Mouse (Mus musculus) G1E (cell line): ENCODE measurements at regions not wholly inside any gene's neighbourhood (a gene's known extent, or its start where the extent isn't known, plus 50 kb on each side); places are given as distances from the start of the nearest gene placed in this dataset.

Source experiments
- ATAC-seq: 2 replicates; pipeline ENCODE4 v1.8.0; 2016; ENCODE audit warnings: mild to moderate bottlenecking; ENCODE audit not compliant: insufficient number of reproducible peaks, poor library complexity, low FRiP score, severe bottlenecking; ENCODE audit errors: extremely low read depth
- DNase-seq: peaks from one replicate; pipeline ENCODE4 v3.0.0; 2012; ENCODE audit warnings: low spot score
- H3K27me3 ChIP-seq: 2 replicates; pipeline ENCODE4 v1.6.1; 2012; ENCODE audit warnings: mild to moderate bottlenecking, low read length, inconsistent platforms; ENCODE audit not compliant: insufficient read depth
- H3K36me3 ChIP-seq: replicated peaks from 2 replicates; pipeline ENCODE3; 2012; ENCODE audit warnings: mild to moderate bottlenecking, inconsistent platforms
- H3K4me1 ChIP-seq: 2 replicates; pipeline ENCODE4 v1.6.1; 2012; ENCODE audit warnings: low read depth, low read length, inconsistent platforms, mixed read lengths; ENCODE audit not compliant: insufficient read depth
- H3K4me3 ChIP-seq: 2 replicates; pipeline ENCODE4 v1.5.1; 2012; ENCODE audit warnings: low read depth, mild to moderate bottlenecking, inconsistent platforms, low read length, moderate library complexity, mixed read lengths
- H3K9me3 ChIP-seq: replicated peaks from 2 replicates; pipeline ENCODE4 v1.6.1; 2012; ENCODE audit warnings: inconsistent platforms
- CTCF ChIP-seq: IDR thresholded peaks from 2 replicates; pipeline ENCODE4 v1.5.1; 2012; ENCODE audit warnings: low read depth, low read length, inconsistent platforms, mixed read lengths
- GATA1 ChIP-seq: IDR thresholded peaks from 2 replicates; pipeline ENCODE4 v1.6.1; 2012; ENCODE audit warnings: borderline replicate concordance, low read length, inconsistent platforms, mixed read lengths
- GATA2 ChIP-seq: IDR thresholded peaks from 2 replicates; pipeline ENCODE4 v1.6.1; 2012; ENCODE audit warnings: low read depth, low read length, inconsistent platforms, borderline replicate concordance
- POLR2AphosphoS5 ChIP-seq: IDR thresholded peaks from 2 replicates; pipeline ENCODE4 v1.6.1; 2012; ENCODE audit warnings: low read depth, low read length, inconsistent platforms; ENCODE audit not compliant: insufficient replicate concordance
- TAL1 ChIP-seq: conservative IDR thresholded peaks from 2 replicates; pipeline ENCODE4 v1.6.1; 2012; ENCODE audit warnings: low read depth, low read length, inconsistent platforms, mixed read lengths

DNA sequence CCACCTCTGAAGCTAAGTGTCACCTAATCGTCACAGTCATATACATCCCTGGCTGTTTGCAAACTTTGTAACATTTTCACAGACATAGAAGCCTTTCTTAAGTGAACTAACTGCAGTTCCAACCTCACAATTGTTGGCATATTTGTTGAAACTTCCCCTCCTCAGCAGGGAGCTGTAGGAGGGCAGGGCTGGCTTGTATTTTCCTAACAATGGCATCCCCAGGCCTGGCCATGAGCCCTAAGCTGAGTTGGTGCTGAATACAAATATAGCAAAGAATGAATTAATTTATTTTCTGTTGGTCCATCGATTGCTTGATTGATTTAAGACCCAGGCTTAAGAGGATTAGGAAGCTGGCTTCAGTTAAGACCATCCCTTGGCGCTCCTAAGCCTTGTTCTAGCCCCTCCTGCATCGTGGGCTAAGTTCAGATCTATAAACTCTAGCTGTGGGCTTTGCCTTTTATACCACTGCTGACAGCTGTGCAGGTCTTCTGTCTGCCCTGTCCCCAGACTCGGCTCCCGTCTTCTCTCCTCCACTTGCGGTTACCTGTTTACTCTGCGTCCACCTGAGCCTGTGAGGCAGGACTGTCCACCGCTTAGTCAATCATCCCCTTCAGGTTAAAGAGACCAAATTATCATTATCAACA is 269.8 kb downstream of the Hlx start:
- peaks cover 2% of the 10 kb centered on the region; the same call in 1 of the 2 replicates for H3K9me3 ChIP-seq
- ATAC-seq (no peak), DNase-seq (no peak)

DNA sequence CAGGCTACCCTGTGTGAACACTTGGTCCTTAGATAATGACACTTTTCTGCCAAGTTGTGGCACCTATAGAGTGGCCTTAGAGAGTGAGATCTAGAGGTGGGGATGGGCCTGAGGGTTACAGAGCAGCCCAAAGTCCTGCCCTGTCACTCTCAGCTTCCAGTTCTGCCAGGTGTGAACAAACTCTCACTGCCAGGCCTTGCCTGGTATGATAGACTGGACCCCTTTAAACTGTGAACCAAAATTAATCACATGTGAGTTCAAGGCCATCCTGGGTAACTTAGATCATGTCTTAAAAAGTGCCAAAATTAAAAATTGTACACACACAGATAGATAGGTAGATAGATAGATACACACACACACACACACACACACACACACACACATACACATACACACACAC is 271.0 kb downstream of the Hlx start:
- Histone ChIP-seq H3K27me3 (no peaks in the 10 kb centered on the region), H3K9me3 (0 out of 2 replicates have a peak, but pooled peaks cover 2% of the 10 kb centered on the region), H3K36me3 (no peaks in the 10 kb centered on the region), H3K4me1 (no peaks in the 10 kb centered on the region), H3K4me3 (no peak overlapping the region)
- TF ChIP-seq TAL1: no peak
- no peak for TF ChIP-seq GATA1
- TF ChIP-seq POLR2AphosphoS5: no peak
- no peak for TF ChIP-seq CTCF
- TF ChIP-seq GATA2: no peak
- no peak for ATAC-seq
- no peak for DNase-seq

More for the DNA sequence above, 269.8 kb downstream of the Hlx start:
- no peak overlapping the region for H3K4me3 ChIP-seq
- no peaks in the 10 kb centered on the region for H3K27me3 ChIP-seq
- H3K36me3 ChIP-seq: no peaks in the 10 kb centered on the region
- TF ChIP-seq GATA1: no peak
- no peak for TF ChIP-seq CTCF
- TF ChIP-seq GATA2: no peak
- TF ChIP-seq POLR2AphosphoS5: no peak
- no peak for TF ChIP-seq TAL1
- no peaks in the 10 kb centered on the region for H3K4me1 ChIP-seq

DNA sequence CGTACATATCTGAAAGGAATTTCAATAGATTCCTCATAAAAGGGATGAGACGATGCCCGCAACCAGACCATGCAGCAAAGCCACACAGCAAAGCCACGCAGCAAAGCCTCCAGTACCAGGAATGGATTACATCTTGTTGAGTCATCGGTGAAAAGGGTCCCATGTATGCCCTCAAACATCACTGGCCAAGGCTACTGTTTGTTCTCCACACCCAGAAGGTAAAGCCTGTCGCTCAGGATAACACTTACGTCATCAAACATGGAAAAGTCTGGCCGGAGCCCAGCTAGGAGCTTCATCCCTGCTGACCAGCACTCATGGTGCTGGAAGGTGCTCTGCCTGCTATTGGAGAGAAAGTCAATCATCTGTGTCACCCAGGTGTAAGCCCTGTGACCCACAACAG is 275.7 kb downstream of the Hlx start:
- Histone ChIP-seq H3K4me3 (no peak overlapping the region), H3K4me1 (no peaks in the 10 kb centered on the region), H3K9me3 (no peaks in the 10 kb centered on the region), H3K27me3 (no peaks in the 10 kb centered on the region), H3K36me3 (no peaks in the 10 kb centered on the region)
- ATAC-seq (no peak), DNase-seq (no peak)
- TF ChIP-seq CTCF: no peak

DNA sequence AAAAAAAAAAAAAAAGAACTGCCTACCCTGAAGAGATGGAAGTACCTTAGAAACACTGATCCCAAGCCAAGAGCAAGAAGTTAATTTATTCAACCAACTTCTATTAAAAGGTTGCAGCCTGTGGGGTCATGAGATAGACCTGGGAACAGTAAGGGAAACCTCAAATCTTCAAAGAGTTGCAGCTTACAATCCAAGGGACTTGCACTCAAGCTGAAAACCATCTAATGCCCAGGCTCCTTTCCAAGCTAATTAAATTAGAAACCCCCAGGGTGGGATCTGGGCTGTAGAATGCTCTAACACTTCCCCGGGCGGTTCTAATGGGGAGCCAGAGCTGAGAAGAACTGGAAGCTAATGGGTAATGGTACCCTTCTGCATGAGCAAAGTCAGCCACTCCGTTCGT is 278.0 kb downstream of the Hlx start:
- Histone ChIP-seq H3K4me1 (no peaks in the 10 kb centered on the region), H3K27me3 (no peaks in the 10 kb centered on the region), H3K36me3 (no peaks in the 10 kb centered on the region), H3K9me3 (no peaks in the 10 kb centered on the region), H3K4me3 (no peak overlapping the region)
- no peak for TF ChIP-seq GATA1
- TF ChIP-seq POLR2AphosphoS5: no peak
- no peak for TF ChIP-seq TAL1
- no peak for TF ChIP-seq GATA2
- no peak for TF ChIP-seq CTCF
- ATAC-seq (no peak), DNase-seq (no peak)

DNA sequence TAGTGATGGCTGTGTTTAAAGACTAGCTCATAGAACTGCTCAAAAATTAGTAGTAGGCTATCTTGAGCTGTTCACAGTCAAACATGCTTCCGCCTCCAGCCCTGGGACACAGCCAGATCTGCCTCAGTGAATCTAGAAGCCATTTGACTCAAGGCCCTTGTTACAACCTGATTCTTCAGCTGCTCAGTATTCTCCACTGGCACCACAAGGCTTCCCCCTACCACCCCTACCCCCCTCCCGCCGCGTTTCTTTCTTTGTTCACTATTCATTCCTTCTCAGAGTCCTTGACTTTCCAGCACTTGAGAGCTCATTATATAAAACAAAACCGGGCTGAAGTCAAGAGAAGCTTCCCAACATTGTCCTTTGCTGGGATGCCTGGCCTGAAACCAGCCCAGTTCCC is 278.7 kb downstream of the Hlx start:
- DNase-seq: no peak
- Histone ChIP-seq H3K4me3 (no peak overlapping the region), H3K9me3 (no peaks in the 10 kb centered on the region), H3K27me3 (no peaks in the 10 kb centered on the region), H3K4me1 (no peaks in the 10 kb centered on the region), H3K36me3 (no peaks in the 10 kb centered on the region)
- TF ChIP-seq TAL1 (no peak), POLR2AphosphoS5 (no peak), GATA2 (no peak), CTCF (no peak), GATA1 (no peak)
- ATAC-seq: no peak

DNA sequence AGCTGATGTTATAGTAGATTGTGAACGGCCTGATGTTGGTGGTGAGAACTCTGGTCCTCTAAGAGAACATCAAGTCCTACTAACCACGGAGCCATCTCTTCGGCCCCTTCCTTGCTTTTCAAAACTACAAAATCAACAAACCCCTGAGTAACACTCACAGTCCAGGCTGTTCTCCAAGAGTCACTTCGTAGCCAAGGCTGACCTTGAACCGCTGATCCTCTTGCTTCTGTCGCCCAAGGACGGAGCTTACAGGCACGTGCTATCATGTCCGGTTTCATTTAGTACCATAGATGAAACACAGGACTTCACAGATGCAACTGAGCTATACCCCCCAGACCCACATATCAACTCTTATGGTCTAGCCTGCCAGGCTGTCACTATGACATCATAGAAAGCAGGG is 279.4 kb downstream of the Hlx start:
- ATAC-seq (no peak), DNase-seq (no peak)
- no peak for TF ChIP-seq CTCF
- TF ChIP-seq GATA2: no peak
- TF ChIP-seq GATA1: no peak
- TF ChIP-seq POLR2AphosphoS5: no peak
- TF ChIP-seq TAL1: no peak
- Histone ChIP-seq H3K36me3 (no peaks in the 10 kb centered on the region), H3K4me3 (no peak overlapping the region), H3K27me3 (no peaks in the 10 kb centered on the region), H3K9me3 (no peaks in the 10 kb centered on the region), H3K4me1 (no peaks in the 10 kb centered on the region)

DNA sequence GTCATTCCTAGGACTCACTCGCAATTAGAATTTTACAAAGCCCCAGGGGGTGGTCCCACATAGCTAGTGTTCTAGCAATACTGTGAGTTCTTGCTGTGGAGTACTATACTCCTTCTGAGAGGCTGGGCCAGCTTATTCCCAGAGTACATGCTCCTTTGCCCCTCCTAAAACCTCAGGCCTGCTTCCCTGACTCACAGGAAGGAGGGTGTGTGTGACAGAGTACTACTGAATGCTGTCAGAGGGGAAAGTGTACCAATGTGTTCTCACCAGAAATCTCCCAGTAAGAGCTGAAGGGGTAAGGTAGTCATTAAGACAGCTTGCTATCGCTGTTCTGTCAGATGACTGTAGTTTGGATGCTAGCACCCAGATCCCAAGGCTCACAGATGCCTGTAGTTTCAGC is 280.7 kb downstream of the Hlx start:
- Histone ChIP-seq H3K27me3 (no peaks in the 10 kb centered on the region), H3K36me3 (no peaks in the 10 kb centered on the region), H3K4me3 (no peak overlapping the region), H3K9me3 (no peaks in the 10 kb centered on the region), H3K4me1 (no peaks in the 10 kb centered on the region)
- DNase-seq (no peak), ATAC-seq (no peak)
- TF ChIP-seq GATA2 (no peak), CTCF (no peak), GATA1 (no peak), TAL1 (no peak), POLR2AphosphoS5 (no peak)
